Mouse (Mus musculus) frontal cortex, postnatal 36 days (tissue): ENCODE measurements at regions not wholly inside any gene's neighbourhood (a gene's known extent, or its start where the extent isn't known, plus 50 kb on each side); places are given as distances from the start of the nearest gene placed in this dataset.
A peak's percentile ranks its signal among the peaks of the same experiment; 100 is the strongest.

ENCODE experiments used
- DNase-seq, 2 experiments: peaks; one replicate each; pipeline ENCODE4 v3.0.0; 2022; ENCODE audit warnings: low spot score in 2 of 2

GRCm38 (mm10) chr1:3900354-3900753 is 907.3 kb upstream of the Gm37988 start:
- DNase-seq = peak; percentile 4 to 27

GRCm38 (mm10) chr1:3903432-3903831 is 904.3 kb upstream of the Gm37988 start:
- no peak for DNase-seq

GRCm38 (mm10) chr1:3912499-3912898 is 895.2 kb upstream of the Gm37988 start:
- no peak for DNase-seq

GRCm38 (mm10) chr1:3913631-3914030 is 894.1 kb upstream of the Gm37988 start:
- no peak for DNase-seq
